Mouse (Mus musculus): ENCODE results near the gene Mbtps1.
A peak's percentile ranks its signal among the peaks of the same experiment; 100 is the strongest.

The Mbtps1 gene

DNA sequence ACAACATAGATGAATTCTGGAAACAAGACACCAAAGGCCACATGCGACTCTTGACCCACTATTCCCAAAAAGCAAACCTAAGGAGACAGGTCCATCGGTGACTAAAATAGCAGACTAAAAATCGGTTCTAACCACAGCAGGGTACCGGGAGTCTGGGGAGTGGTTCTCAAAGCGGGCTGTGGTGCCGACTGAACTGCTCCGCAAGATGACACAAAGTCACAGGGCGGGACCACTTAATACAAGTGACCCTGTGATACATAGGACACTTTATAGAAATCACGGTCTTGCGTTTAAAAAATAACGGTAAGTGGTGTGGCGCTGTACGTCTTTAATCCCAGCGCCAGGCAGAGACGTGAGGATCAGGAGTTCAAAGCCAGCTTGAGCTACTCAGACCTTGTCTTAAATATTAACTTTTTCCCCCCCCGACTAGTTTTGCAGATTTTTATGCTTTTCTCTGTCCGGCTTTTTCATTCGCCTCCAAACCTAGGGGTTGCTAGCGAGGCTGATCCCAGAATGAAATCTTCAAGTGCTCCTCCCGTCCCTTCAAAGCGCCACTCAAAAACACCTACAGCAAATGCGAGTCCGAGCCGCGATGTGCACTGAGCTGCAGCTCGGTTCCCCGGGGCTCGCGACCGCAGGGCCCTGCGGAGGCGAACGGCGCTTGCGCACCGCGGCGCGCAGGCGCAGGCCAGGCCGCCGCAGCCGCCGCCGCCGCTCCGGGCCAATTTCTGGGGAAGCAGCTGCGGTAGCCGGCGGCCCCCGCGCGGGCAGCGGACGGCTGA lies 523 bp downstream of the Mbtps1 start:
- DNase-seq, result peak in 1 of 2 experiments; percentile 76

- no peak for DNase-seq
These were observed 1.4 kb downstream of the Mbtps1 start for GRCm38 (mm10) chr8:119557132-119557531.

- DNase-seq, result no peak
These were observed 2.7 kb downstream of the Mbtps1 start for GRCm38 (mm10) chr8:119555861-119556260.

- DNase-seq, result no peak
These were observed 5.6 kb downstream of the Mbtps1 start for GRCm38 (mm10) chr8:119552967-119553366.

- no peak for DNase-seq
These were observed 9.9 kb downstream of the Mbtps1 start for GRCm38 (mm10) chr8:119548560-119549113.

DNA sequence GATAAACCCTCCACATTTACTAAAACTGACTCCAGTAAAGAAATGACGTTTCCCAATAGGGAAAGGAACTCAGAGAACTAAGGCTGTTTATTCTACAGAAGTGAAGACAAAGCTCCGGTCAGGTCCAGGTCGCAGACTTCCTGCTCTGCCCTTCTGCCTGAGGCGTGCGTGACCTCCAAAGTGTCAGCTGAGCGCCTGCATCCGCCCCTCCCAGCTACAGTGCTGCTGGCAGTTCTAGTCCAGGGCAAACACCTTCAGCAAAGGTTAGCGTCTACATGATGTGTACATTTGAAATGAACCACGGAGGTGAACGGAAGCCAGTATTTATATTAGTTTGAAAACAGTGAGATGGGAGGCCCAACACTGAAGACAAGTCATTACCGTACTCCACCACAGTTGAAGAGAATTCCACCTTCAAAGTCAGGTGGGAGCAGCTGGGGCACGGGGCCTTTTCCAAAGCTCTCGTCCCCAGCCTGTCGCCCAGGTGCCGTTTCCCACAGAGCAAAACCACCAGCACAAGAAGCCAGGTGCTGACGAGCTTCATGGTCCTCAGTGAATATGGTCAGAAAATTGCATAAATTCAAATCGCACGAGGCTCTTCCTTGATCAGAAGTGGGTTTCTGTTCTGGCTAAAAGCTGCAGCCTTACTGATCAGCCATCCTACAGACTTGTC lies 11.4 kb downstream of the Mbtps1 start:
- DNase-seq, result peak; percentile 27 to 36

- DNase-seq, result no peak
These were observed 12.7 kb downstream of the Mbtps1 start for GRCm38 (mm10) chr8:119545791-119546190.

GRCm38 (mm10) chr8:119545180-119545579 lies 13.4 kb downstream of the Mbtps1 start:
- no peak for DNase-seq

GRCm38 (mm10) chr8:119544606-119545005 lies 13.9 kb downstream of the Mbtps1 start:
- DNase-seq, result no peak

DNA sequence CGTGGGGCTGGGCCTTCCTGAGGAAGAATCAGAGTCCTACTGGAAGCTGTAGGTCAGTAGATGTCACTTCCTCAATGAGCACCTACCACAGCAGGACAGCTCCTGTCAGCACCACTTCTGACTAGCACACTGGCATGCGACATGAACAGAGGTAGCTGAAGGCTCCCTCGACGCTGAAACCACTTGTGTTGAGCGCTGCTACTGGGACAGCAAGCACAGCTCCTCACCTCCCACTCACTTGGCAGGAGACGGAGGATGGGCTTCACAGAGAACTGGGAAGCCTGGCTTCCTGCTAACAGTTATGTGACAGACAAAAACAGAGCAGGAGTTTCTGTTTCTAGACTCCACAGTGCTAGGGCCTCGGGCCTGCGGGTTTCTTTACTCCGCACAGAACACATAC lies 26.6 kb downstream of the Mbtps1 start:
- DNase-seq, result no peak

- DNase-seq, result no peak
These were observed 27.1 kb downstream of the Mbtps1 start for GRCm38 (mm10) chr8:119531397-119531796.

- DNase-seq, result no peak
These were observed 27.6 kb downstream of the Mbtps1 start for GRCm38 (mm10) chr8:119530937-119531336.

DNA sequence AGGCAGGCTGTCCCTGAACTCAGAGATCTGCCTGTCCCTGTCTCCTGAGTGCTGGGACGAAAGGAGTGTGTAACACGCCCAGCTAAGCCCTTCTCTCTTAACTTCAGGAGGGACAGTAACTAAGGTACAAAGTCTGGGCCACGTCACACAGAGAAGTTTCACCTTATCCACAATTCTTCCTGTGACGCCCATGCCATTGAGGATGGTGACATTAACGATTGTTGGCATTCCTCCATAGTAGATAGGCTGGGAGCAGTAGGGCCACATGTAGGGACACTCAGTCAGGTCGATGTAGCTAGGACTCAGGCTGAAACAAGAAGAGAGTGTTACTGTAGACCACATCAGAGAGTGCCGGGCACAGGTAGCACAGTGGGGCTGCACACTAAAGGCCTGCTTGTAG lies 29.8 kb downstream of the Mbtps1 start:
- DNase-seq, result no peak

GRCm38 (mm10) chr8:119520102-119520501 lies 38.4 kb downstream of the Mbtps1 start:
- DNase-seq, result no peak

GRCm38 (mm10) chr8:119516674-119517073 lies 41.9 kb downstream of the Mbtps1 start:
- DNase-seq, result no peak

- peak; percentile 33 to 50 for DNase-seq
These were observed 42.8 kb downstream of the Mbtps1 start for GRCm38 (mm10) chr8:119515767-119516166.

- DNase-seq, result no peak
These were observed 43.6 kb downstream of the Mbtps1 start for GRCm38 (mm10) chr8:119514940-119515339.

GRCm38 (mm10) chr8:119513405-119513804 lies 45.1 kb downstream of the Mbtps1 start:
- DNase-seq, result peak in 1 of 2 experiments; percentile 26

DNA sequence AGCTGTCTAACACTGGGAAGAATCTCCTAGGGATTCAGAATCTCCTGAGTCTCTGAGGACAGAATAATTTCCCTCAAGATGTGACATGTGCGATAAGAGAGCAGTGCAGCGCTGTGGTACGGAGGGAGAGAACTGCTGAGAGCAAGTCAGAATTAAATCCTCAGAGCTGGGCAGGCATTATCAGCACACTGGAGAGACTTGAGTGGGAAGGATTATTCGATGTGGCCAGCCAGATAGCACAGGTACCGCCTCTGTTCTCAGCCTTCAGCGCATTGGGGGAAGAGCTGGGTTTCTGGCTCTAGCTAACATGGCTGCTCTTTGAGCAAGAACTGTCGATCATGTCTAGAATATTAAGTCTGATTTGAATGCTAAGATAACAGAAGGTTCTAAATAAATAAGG lies 46.8 kb downstream of the Mbtps1 start:
- DNase-seq, result no peak

GRCm38 (mm10) chr8:119510471-119510870 lies 48.1 kb downstream of the Mbtps1 start:
- no peak for DNase-seq

- DNase-seq, result no peak
These were observed 52.4 kb downstream of the Mbtps1 start for GRCm38 (mm10) chr8:119506106-119506505.

- DNase-seq, result no peak
These were observed 53.0 kb downstream of the Mbtps1 start for GRCm38 (mm10) chr8:119505488-119505887.

GRCm38 (mm10) chr8:119503191-119503767 lies 55.3 kb downstream of the Mbtps1 start:
- DNase-seq, result no peak

DNA sequence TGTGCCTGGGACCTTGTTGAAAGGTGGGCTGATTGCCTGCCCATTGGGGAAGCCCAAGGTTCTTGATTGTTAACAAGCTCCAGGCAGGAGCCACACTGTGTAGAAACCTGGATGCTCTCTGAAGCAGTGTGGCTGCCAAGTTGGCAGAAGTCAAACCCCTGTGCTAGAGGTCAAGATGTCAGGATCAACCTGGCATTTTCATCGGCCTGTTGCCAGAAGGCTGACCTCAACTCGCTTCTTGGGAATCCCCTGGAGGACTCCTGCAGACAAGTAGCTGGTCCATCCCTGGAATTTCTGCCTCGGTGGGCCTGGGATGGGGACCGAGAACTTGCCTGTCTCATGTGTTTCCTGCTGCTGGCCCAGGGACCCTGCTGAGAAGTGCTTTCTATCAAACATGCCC lies 56.4 kb downstream of the Mbtps1 start:
- no peak for DNase-seq
